Mouse (Mus musculus) spleen, adult 18-20 months (tissue): ENCODE results near the gene Rnf43.

Experiments
- DNase-seq, 2 experiments: peaks; one replicate each; pipeline ENCODE4 v3.0.0; 2022; ENCODE audit warnings: mixed read lengths in 2 of 2

Gene Rnf43

DNA sequence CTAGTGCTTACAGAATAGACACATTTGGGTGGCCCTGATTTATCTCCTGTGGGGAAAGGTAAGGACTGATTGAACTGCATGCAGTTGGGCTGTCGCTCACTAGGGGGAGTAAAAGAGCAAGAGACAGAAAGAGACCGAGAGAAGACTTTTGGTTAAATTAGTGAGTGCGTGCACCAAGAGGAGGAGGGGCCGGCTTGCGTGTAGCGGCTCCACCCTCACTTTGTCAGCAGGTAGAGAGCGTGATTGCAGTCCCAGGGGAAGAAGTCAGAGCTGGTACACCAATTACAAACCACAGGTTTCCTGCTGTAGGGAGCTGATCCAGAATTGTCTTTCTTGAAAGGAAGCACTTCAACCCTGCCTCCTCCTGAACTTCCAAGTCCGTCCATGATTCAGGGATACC is at the start of gene Rnf43:
TSS of gene Rnf43 (plus strand) at position 316 of the 400 bp plus-strand sequence.
- DNase-seq, result peak; percentile 75 to 88

- no peak for DNase-seq
These were observed 48.5 kb upstream of the Rnf43 start for GRCm38 (mm10) chr11:87613972-87614371.

- DNase-seq, result no peak
These were observed 47.0 kb upstream of the Rnf43 start for GRCm38 (mm10) chr11:87615551-87615950.

GRCm38 (mm10) chr11:87615952-87616351 is 46.6 kb upstream of the Rnf43 start:
- DNase-seq, result no peak

- no peak for DNase-seq
These were observed 45.6 kb upstream of the Rnf43 start, which contains the start of gene Hsf5 for GRCm38 (mm10) chr11:87616790-87617474. Gene Hsf5 (plus strand): TSS chr11:87617164.

- no peak for DNase-seq
These were observed 44.9 kb upstream of the Rnf43 start for GRCm38 (mm10) chr11:87617606-87618005.

- DNase-seq, result no peak
These were observed 39.4 kb upstream of the Rnf43 start for GRCm38 (mm10) chr11:87623160-87623559.

DNA sequence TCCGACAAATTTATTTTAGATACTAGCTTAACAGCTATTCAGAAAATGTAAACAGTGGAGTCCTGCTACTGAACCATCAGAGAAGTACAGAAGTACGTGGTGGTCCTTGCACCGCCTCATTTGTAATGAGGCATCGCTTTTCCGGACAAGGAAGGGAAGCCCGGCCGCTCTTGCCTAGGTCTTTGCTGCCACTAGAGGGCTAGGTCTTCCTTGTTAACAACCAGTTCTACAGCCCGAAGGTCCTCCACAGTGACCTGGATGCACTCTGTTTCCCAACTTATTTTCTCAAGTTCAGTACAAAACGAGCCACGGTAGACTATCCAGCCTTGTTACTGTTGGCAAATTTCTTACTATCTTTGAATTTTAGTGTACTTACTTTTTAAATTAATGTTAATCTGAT is 32.7 kb upstream of the Rnf43 start:
- DNase-seq, result peak in 1 of 2 experiments; percentile 38

- DNase-seq, result no peak
These were observed 23.7 kb upstream of the Rnf43 start for GRCm38 (mm10) chr11:87638793-87639192.

GRCm38 (mm10) chr11:87639206-87639605 is 23.3 kb upstream of the Rnf43 start:
- peak; percentile 25 to 63 for DNase-seq

DNA sequence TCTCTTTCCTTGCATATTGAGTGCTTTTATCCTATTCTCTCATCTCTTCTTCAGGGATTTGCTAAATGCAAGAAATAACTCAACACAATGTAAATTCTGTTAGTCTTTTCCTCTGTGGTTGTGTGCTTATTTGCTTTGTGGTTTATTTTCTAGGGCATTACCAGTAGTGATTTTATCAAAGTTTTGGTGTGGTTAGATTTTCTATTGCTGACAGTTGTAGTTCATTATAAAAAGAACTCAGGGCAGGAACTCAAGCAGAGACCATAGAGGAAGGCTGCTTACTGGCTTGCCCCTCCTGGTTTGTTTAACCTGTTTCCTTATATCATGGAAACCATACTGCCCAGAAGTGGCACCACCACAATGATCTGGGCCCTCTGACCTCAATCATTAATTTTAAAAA is 19.7 kb upstream of the Rnf43 start:
- no peak for DNase-seq

DNA sequence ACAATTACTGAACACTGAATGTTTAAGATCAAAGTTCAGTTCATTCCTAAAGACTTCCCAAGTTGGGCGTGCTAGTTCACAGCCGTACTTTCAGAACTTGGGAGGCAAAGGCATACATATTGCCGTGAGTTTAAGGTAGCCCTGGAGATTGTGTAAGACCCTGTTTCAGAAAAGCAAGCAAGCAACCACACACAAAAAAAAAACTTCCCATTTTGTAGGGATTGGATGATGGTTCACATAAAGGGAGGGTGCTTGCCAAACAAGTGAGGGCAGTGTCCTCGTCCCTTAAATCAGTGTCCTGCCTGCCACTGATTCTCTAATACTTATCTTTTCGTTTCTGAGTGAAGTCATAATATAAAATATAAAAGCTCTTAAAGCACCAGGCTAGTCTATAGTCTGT is 7.8 kb upstream of the Rnf43 start:
- no peak for DNase-seq

- DNase-seq, result no peak
These were observed 3.3 kb upstream of the Rnf43 start for GRCm38 (mm10) chr11:87659216-87659615.

DNA sequence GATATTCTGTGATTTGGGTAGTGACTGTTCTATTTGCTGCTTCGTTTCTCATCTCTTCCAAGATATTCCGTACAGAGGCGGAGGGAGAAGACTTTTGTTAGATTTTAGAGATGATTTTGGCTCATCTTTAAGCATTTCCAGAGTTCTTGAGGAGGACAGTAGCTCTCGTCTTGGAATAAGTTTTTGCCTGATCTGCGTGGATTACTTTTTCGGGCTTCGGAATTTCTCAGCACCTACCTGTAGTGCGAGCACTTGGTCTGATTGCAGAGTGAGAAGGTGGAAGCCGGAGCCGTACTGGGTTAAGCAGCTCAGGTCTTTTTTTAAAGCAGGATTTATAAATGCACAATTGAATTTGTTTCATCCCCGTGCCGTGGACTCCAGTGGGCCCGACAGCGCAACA is 300 bp downstream of the Rnf43 start:
- DNase-seq, result no peak

DNA sequence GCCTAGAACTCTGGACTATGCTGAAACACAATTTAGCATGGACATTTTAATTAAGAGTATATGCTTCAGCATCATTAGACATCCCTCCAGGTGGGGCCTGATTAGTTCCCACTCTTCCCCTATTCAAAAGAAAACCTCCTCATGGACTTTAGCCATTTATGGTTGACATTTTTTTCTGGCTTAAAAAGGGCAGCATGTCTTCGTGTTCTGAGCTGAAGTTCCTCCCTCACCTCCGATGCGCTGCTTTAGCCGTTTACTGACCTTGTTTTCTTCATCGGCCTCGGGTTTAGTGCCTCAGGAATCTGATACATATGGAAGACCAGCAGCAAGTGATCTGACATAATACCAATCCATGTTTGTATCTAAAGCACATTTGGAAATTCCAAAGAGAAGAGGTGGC is 1.4 kb downstream of the Rnf43 start:
- no peak for DNase-seq

DNA sequence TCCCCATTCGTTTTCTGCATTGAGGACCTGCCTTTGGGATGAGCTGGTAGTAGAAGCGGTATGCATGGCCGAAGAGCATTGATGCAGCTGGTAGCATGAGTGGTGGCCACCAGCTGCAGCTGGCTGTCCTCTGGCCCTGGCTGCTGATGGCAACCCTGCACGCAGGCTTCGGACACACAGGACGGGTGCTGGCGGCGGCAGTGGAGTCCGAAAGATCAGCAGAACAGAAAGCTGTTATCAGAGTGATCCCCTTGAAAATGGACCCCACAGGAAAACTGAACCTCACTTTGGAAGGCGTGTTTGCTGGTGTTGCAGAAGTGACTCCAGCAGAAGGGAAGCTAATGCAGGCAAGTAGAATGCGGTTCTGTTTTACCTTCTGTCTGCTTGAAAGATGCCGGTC is 2.0 kb downstream of the Rnf43 start:
- DNase-seq, result no peak

DNA sequence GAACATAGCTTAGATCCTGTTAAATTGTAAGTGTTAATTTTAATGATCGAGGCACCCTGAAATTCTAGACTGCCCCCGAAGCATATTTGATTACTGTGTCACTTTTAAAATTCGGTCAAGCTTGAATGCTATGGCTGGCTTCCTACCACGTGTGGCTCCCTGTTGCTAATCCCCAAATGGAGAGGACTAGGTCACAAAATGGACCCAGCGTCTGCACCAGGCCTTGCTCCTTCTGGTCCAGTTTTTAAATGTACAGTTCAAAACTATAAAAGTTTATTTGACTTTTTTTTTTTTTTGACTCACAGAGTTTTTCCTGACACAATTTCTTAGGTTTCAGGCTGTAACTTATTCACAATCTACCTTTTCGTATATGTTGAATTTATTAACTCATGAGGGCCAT is 2.7 kb downstream of the Rnf43 start:
- DNase-seq, result no peak

- DNase-seq, result no peak
These were observed 3.1 kb downstream of the Rnf43 start for GRCm38 (mm10) chr11:87665658-87666057.

- no peak for DNase-seq
These were observed 3.9 kb downstream of the Rnf43 start for GRCm38 (mm10) chr11:87666256-87667035.

- DNase-seq, result no peak
These were observed 4.9 kb downstream of the Rnf43 start for GRCm38 (mm10) chr11:87667107-87668090.

- DNase-seq, result no peak
These were observed 10.8 kb downstream of the Rnf43 start for GRCm38 (mm10) chr11:87673282-87673681.

- DNase-seq, result no peak
These were observed 13.1 kb downstream of the Rnf43 start for GRCm38 (mm10) chr11:87675606-87676005.

- no peak for DNase-seq
These were observed 15.2 kb downstream of the Rnf43 start for GRCm38 (mm10) chr11:87677756-87678155.
